Mouse (Mus musculus): ENCODE measurements around the gene Guk1. TPM values are rescaled to one million over a fixed set of nuclear protein-coding genes. Genes with fewer than 3 reads are reported as not detected.

The Guk1 gene
- polyA plus RNA-seq, 1 experiment: 81.0 TPM

DNA sequence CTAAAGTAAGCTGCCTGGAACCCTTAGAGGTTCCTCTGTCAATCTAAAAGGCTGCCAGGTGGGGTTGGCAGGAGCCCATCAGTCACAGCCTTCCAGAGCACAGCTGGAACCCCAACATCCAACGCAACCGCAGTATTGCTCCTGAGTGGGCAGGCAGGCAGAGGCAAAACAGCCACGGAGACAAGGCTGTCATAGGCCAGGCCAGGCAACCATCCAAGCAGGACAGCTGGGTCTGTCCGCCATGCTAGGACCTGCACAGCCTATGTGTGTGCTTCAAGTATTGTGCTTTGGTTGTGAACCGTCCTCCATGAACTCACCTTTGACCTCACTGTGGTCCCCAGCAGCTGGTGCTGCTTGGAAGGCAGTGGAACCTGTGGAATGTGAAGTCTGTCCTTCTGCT lies 36.1 kb downstream of the Guk1 start:
- Histone ChIP-seq H3K27me3 (ENCODE audit: control insufficient read depth, insufficient read depth, insufficient read length) (peaks cover under 1% of the 10 kb centered on the region), H3K36me3 (ENCODE audit: control insufficient read depth, insufficient read depth) (peaks cover 4% of the 10 kb centered on the region), H3K4me3 (ENCODE audit: insufficient read depth, poor library complexity, severe bottlenecking) (no peak overlapping the region), H3K79me2 (ENCODE audit: control insufficient read depth, insufficient read depth) (no peaks in the 10 kb centered on the region), H3K79me3 (ENCODE audit: low read depth) (no peaks in the 10 kb centered on the region), H3ac (ENCODE audit: control insufficient read depth, insufficient read length, low read depth) (no peak overlapping the region)
- TF ChIP-seq FOSL1 (IDR thresholded peaks at IDR 0.05; ENCODE audit: insufficient read depth, low read length, poor library complexity, severe bottlenecking): no peak
- no peak for TF ChIP-seq USF1 (IDR thresholded peaks at IDR 0.05; ENCODE audit: low read depth)
- no peak for TF ChIP-seq MAX (IDR thresholded peaks at IDR 0.05)
- no peak for TF ChIP-seq CTCF (IDR thresholded peaks at IDR 0.05; ENCODE audit: control insufficient read depth, insufficient read depth, insufficient read length)
- no peak for TF ChIP-seq MYOD1 (IDR thresholded peaks at IDR 0.05; ENCODE audit: control insufficient read depth, insufficient read length, low read depth)
- TF ChIP-seq MYOG (IDR thresholded peaks at IDR 0.05; ENCODE audit: control insufficient read depth, extremely low read depth, insufficient read length): no peak
- no peak for TF ChIP-seq CEBPB (IDR thresholded peaks at IDR 0.05; ENCODE audit: low read depth)

DNA sequence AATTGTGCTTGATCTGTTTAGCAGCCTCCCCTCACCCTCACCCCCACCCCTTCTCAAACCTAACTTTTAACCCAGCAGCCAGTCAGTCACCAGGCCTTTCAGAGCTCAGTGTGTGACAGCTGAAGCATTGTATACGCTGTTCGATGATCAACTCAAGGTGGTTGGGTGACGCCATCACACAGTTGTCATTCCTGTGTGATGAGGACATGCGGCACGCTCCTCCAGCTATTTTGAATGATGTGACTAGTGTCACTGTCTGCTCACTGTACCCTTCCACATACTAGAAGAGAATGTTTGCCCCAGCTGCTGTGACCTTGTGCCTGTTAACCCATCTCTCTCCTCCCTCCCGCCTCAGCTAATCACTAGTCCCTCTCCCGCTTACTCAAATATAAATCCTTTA lies 37.8 kb downstream of the Guk1 start:
- no peak for TF ChIP-seq USF1 (IDR thresholded peaks at IDR 0.05; ENCODE audit: low read depth)
- no peak for TF ChIP-seq CEBPB (IDR thresholded peaks at IDR 0.05; ENCODE audit: low read depth)
- no peak for TF ChIP-seq FOSL1 (IDR thresholded peaks at IDR 0.05; ENCODE audit: insufficient read depth, low read length, poor library complexity, severe bottlenecking)
- TF ChIP-seq MYOG (IDR thresholded peaks at IDR 0.05; ENCODE audit: control insufficient read depth, extremely low read depth, insufficient read length): no peak
- TF ChIP-seq MAX (IDR thresholded peaks at IDR 0.05): no peak
- no peak for TF ChIP-seq CTCF (IDR thresholded peaks at IDR 0.05; ENCODE audit: control insufficient read depth, insufficient read depth, insufficient read length)
- H3K79me2 ChIP-seq (ENCODE audit: control insufficient read depth, insufficient read depth): no peaks in the 10 kb centered on the region
- H3K36me3 ChIP-seq (ENCODE audit: control insufficient read depth, insufficient read depth): peaks cover 4% of the 10 kb centered on the region
- H3K27me3 ChIP-seq (ENCODE audit: control insufficient read depth, insufficient read depth, insufficient read length): peaks cover 7% of the 10 kb centered on the region
- no peaks in the 10 kb centered on the region for H3K79me3 ChIP-seq (ENCODE audit: low read depth)
- H3K4me3 ChIP-seq (ENCODE audit: insufficient read depth, poor library complexity, severe bottlenecking): no peak overlapping the region
- H3ac ChIP-seq (ENCODE audit: control insufficient read depth, insufficient read length, low read depth): no peak overlapping the region

DNA sequence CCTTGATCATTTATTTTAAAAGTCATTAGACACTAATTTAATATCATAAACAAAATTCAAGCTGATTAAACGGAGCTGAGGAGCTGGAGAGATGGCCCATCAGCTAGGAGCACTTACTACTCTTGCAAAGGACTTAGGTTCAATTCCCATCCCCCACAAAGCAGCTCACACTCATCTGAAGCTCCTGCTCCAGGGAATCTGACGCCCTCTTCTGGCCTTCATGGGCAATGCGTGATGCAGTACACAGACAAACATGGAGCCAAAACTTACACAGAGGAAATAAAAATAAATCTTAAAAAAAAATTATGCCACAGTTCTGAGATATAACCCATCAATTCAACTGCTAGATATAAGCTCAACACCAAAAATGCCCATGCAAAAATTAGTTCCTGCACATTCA lies 40.3 kb downstream of the Guk1 start:
- Histone ChIP-seq H3K4me3 (ENCODE audit: insufficient read depth, poor library complexity, severe bottlenecking) (no peak overlapping the region), H3K79me2 (ENCODE audit: control insufficient read depth, insufficient read depth) (no peaks in the 10 kb centered on the region), H3K36me3 (ENCODE audit: control insufficient read depth, insufficient read depth) (no peaks in the 10 kb centered on the region), H3K27me3 (ENCODE audit: control insufficient read depth, insufficient read depth, insufficient read length) (peaks cover 11% of the 10 kb centered on the region), H3K79me3 (ENCODE audit: low read depth) (no peaks in the 10 kb centered on the region), H3ac (ENCODE audit: control insufficient read depth, insufficient read length, low read depth) (no peak overlapping the region)
- no peak for TF ChIP-seq USF1 (IDR thresholded peaks at IDR 0.05; ENCODE audit: low read depth)
- no peak for TF ChIP-seq MYOD1 (IDR thresholded peaks at IDR 0.05; ENCODE audit: control insufficient read depth, insufficient read length, low read depth)
- no peak for TF ChIP-seq CEBPB (IDR thresholded peaks at IDR 0.05; ENCODE audit: low read depth)
- no peak for TF ChIP-seq MAX (IDR thresholded peaks at IDR 0.05)
- no peak for TF ChIP-seq CTCF (IDR thresholded peaks at IDR 0.05; ENCODE audit: control insufficient read depth, insufficient read depth, insufficient read length)

DNA sequence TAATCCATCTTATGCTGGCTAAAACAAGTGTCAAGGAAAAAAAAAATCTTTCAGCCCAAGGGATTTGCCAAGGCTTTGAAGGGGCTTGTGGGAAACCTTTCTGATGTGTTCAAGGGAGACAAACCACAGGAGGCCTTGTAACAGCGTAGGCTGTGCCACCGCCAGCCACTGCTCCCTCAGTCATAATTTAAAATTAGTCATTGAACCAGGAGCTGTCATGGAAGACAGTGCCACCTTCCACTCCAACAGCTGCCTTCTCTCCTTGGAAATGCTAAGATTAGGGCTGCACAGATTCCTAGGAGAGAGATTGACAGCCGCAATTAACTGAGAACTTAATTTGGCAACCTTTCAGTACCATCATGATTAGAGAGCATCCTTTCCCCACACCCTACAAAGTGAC lies 42.7 kb downstream of the Guk1 start:
- H3ac ChIP-seq (ENCODE audit: control insufficient read depth, insufficient read length, low read depth): no peak overlapping the region
- no peaks in the 10 kb centered on the region for H3K79me2 ChIP-seq (ENCODE audit: control insufficient read depth, insufficient read depth)
- peaks cover 15% of the 10 kb centered on the region for H3K27me3 ChIP-seq (ENCODE audit: control insufficient read depth, insufficient read depth, insufficient read length)
- H3K36me3 ChIP-seq (ENCODE audit: control insufficient read depth, insufficient read depth): no peaks in the 10 kb centered on the region
- TF ChIP-seq FOSL1 (IDR thresholded peaks at IDR 0.05; ENCODE audit: insufficient read depth, low read length, poor library complexity, severe bottlenecking) (no peak), CEBPB (IDR thresholded peaks at IDR 0.05; ENCODE audit: low read depth) (no peak), MAX (IDR thresholded peaks at IDR 0.05) (no peak), USF1 (IDR thresholded peaks at IDR 0.05; ENCODE audit: low read depth) (no peak), MYOG (IDR thresholded peaks at IDR 0.05; ENCODE audit: control insufficient read depth, extremely low read depth, insufficient read length) (no peak), CTCF (IDR thresholded peaks at IDR 0.05; ENCODE audit: control insufficient read depth, insufficient read depth, insufficient read length) (no peak), MYOD1 (IDR thresholded peaks at IDR 0.05; ENCODE audit: control insufficient read depth, insufficient read length, low read depth) (no peak)
- H3K79me3 ChIP-seq (ENCODE audit: low read depth): no peaks in the 10 kb centered on the region
- H3K4me3 ChIP-seq (ENCODE audit: insufficient read depth, poor library complexity, severe bottlenecking): no peak overlapping the region

DNA sequence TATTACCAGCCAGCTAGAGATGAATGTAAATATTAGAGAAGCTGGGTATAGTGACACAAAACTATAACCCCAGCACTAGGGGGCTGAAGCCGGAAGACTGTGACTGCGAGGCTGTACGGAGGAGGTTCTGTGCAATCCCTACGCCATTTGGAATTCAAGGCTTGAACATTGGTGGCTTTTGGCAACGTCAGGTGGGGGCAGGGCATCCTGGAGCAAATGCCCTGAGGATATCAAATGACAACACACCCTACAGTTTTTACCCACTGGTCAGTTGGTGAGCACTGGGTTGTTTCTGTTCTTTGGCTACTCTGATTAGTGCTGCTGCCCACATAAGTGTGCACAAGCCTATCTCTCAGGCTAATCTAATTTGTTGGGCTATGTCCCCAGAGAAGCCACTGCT lies 49.0 kb downstream of the Guk1 start:
- Histone ChIP-seq H3K4me3 (ENCODE audit: insufficient read depth, poor library complexity, severe bottlenecking) (no peak overlapping the region), H3ac (ENCODE audit: control insufficient read depth, insufficient read length, low read depth) (no peak overlapping the region), H3K36me3 (ENCODE audit: control insufficient read depth, insufficient read depth) (no peaks in the 10 kb centered on the region), H3K79me3 (ENCODE audit: low read depth) (no peaks in the 10 kb centered on the region), H3K79me2 (ENCODE audit: control insufficient read depth, insufficient read depth) (no peaks in the 10 kb centered on the region), H3K27me3 (ENCODE audit: control insufficient read depth, insufficient read depth, insufficient read length) (peaks cover 15% of the 10 kb centered on the region)
- no peak for TF ChIP-seq MAX (IDR thresholded peaks at IDR 0.05)

DNA sequence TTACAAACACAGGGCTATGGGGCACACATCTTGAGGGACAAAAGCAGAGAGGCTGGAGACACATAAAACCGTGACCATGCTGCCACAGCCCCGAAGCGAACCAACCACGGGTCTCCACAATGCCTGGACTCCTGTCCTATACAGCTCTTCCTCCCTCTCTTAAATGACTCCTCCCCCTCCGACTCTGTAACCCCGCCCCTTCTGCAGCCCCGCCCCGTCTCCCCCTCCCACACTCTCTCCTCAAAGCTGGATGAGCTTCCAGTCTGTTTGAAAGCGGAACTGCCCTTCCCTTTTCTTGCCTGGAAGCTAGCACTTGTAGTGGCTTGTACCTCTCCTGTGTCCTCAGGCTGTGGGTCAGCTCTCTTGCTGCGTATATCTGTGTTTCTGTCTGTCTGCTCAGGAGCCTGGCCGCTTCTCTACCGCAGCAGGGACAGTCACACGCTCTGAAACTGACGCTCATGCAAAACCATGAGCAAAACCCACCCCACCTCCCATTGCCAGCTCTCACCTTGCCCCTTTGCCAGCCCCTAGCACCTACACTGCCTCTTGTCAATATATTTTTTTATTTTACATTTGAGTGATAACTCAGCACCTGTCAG lies 50.1 kb downstream of the Guk1 start:
- Histone ChIP-seq H3K36me3 (ENCODE audit: control insufficient read depth, insufficient read depth) (no peaks in the 10 kb centered on the region), H3K27me3 (ENCODE audit: control insufficient read depth, insufficient read depth, insufficient read length) (peaks cover 19% of the 10 kb centered on the region), H3K79me3 (ENCODE audit: low read depth) (no peaks in the 10 kb centered on the region), H3ac (ENCODE audit: control insufficient read depth, insufficient read length, low read depth) (no peak overlapping the region), H3K79me2 (ENCODE audit: control insufficient read depth, insufficient read depth) (no peaks in the 10 kb centered on the region), H3K4me3 (ENCODE audit: insufficient read depth, poor library complexity, severe bottlenecking) (no peak overlapping the region)
- TF ChIP-seq FOSL1 (IDR thresholded peaks at IDR 0.05; ENCODE audit: insufficient read depth, low read length, poor library complexity, severe bottlenecking) (no peak), MYOG (IDR thresholded peaks at IDR 0.05; ENCODE audit: control insufficient read depth, extremely low read depth, insufficient read length) (no peak), MYOD1 (IDR thresholded peaks at IDR 0.05; ENCODE audit: control insufficient read depth, insufficient read length, low read depth) (no peak), MAX (IDR thresholded peaks at IDR 0.05) (no peak), USF1 (IDR thresholded peaks at IDR 0.05; ENCODE audit: low read depth) (no peak), CTCF (IDR thresholded peaks at IDR 0.05; ENCODE audit: control insufficient read depth, insufficient read depth, insufficient read length) (no peak), CEBPB (IDR thresholded peaks at IDR 0.05; ENCODE audit: low read depth) (no peak)

All from C2C12 (cell line).